Mouse (Mus musculus) mature B cell (primary cell): ENCODE data around the gene Pfkp.

Experiments
- in situ Hi-C: fragments of 300-500 bp; cut with MboI; formaldehyde crosslinking; loops from 2 replicates; pipeline ENCODE4 v1.14.3; 2019

Pfkp gene

GRCm38 (mm10) chr13:6618711-6619110 lies 29.9 kb downstream of the Pfkp start:
- in situ Hi-C loops: no loop called here

GRCm38 (mm10) chr13:6613690-6614445 lies 34.7 kb downstream of the Pfkp start:
- in situ Hi-C loops: no loop called here

DNA sequence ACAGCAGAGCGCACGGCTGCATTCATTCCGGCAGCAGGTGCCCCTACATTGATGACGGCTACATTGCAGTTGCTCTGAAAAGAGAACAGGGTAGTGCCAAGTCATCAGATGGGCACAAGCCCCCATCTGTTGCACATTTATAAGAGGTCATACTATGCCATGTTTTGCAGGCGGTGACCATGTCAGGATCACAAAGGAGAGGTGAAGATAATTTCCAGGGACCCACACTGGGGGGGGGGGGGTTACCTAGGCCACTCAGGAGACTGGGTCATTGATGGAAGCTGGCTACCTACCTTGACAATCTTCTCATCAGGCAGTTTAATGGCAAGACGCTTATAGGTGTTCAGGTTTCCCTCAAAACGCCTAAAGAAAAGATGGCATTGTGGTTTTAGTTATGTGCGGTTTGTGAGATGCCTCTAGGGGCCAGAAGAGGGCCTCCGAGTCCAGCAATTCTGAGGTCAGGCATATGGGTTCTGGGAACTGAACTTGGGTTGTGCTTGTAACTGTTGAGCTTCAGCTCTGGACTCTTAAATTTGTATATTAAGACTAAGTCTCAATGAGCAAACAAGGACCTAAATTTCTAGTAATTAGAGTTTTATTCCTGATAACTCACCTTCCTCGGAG lies 45.7 kb downstream of the Pfkp start:
- in situ Hi-C loops: no loop called here

GRCm38 (mm10) chr13:6601676-6602075 lies 46.9 kb downstream of the Pfkp start:
- in situ Hi-C loops: no loop called here

- in situ Hi-C loops: no loop called here
Measured at GRCm38 (mm10) chr13:6600626-6601025, 48.0 kb downstream of the Pfkp start.

GRCm38 (mm10) chr13:6597801-6598200 lies 50.8 kb downstream of the Pfkp start:
- in situ Hi-C loops: no loop called here

- in situ Hi-C loops: no loop called here
Measured at GRCm38 (mm10) chr13:6595403-6595802, 53.2 kb downstream of the Pfkp start.

DNA sequence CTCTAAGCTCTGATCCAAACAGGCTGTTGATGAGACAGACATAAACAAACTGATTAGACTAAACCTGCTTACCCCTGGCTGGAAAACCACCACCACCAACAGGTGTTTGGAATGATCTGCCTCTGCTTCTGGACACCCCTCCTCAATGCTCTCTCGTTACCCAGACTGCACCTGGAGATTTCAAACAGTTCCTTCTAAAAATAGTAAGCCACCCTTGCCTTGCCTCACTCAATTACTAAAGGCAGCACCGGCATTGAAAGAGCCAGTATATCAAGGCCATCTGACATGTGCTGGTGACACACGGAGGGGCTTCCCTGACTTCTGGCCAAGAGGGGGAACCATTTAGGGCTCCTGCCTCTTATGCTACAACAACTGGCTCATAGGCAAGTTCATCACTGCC lies 57.7 kb downstream of the Pfkp start:
- in situ Hi-C loops: no loop called here

GRCm38 (mm10) chr13:6586009-6586408 lies 62.6 kb downstream of the Pfkp start:
- in situ Hi-C loops: no loop called here

DNA sequence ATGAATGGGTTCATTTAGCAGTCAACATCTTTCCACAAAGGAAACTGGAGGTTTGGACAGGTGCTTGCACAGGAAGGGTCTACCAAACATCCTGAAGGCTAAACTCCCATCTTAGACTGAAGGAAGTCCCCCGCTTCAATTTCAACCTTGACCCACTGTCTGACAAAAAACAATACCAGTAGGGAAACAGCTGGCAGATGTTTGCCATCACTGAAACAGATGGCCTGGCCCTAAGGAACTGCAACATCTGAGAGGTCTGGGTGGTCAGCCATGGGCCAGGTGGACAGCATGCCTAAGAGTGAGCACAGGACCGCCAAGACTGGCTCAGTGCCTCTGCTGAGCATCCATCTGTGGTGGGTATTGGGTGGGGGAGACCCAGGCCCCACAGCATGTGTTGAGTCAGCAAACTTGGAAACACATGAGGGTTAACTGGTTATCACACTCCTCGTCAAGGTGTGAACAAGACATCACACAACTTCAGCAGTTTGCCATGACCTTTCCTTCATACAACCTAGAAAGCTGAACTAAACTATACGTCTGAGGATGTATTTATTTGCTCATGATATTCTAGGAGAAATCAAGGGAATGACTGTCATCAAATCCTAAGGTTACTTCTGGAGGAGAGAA lies 65.0 kb downstream of the Pfkp start:
- in situ Hi-C loops: no loop called here

DNA sequence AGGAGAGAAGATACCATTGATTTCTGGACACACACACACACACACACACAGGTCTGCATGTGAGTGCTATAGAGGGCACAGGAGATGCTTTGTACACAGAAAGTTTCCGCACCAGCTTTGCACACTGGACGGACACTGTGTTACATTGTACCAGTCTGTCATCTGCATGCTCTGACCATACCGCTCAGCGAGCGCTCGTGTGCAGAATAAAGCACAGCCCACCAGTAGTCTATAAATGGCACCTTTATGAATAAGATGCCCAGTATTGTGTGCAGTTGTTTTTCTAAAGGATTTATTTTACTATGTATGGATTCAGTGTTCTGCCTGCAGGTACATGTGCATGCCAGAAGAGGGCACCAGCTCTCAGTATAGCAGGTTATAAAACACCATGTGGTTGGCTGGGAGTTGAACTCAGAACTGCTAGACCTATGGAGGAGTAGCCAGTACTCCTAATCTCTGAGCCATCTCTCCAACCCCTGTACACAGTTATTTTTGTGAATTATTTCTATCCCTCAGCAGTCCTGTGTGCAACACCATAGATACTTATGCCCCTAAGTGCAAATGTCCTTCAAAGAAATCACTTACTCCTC lies 72.6 kb downstream of the Pfkp start:
- in situ Hi-C loops: no loop called here

DNA sequence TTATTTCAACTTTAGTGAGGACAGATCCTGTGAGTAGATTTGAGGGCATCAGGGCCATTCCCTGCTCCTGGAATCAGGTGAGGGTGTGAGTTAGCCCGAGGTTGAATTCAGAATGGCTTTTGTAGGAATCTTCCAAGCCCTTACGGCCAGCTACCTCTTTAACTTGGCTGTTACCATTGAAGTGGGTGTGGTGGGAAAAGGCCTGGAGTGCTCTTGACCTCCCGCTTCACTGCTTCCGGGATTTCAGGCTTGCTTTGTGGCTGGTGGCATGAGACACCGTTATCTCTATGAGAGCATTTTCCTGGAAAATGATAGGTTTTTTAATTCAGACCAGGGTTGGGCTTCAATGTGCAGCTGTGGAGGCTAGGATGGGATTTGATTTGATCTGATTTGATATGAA lies 83.0 kb downstream of the Pfkp start:
- in situ Hi-C loops: no loop called here

GRCm38 (mm10) chr13:6562409-6562808 lies 86.2 kb downstream of the Pfkp start:
- in situ Hi-C loops: no loop called here

GRCm38 (mm10) chr13:6557771-6558170 lies 90.8 kb downstream of the Pfkp start:
- in situ Hi-C loops: no loop called here

- in situ Hi-C loops: no loop called here
Measured at GRCm38 (mm10) chr13:6555656-6556055, 92.9 kb downstream of the Pfkp start.

DNA sequence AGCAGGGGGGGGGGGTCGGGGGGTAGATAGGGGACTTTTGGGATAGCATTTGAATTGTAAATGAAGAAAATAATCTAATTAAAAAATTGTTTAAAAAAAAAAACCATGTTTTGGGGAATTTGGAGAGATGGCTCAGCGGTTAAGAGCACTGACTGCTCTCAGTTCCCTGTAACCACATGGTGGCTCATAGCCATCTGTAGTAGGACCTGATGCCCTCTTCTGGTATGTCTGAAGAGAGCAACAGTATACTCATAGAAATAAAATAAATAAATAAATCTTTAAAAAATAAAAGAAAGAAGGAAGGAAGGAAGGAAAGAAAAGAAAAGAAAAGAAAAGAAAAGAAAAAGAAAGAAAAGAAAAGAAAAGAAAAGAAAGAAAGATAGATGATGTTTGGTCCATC lies 94.9 kb downstream of the Pfkp start:
- in situ Hi-C loops: no loop called here

- in situ Hi-C loops: no loop called here
Measured at GRCm38 (mm10) chr13:6535287-6535932, 113.2 kb downstream of the Pfkp start.

GRCm38 (mm10) chr13:6532683-6533082 lies 115.9 kb downstream of the Pfkp start:
- in situ Hi-C loops: no loop called here
